Mouse (Mus musculus) brain, embryonic 14.5 days (tissue): ENCODE results near the gene Gemin2. TPM values are rescaled to one million over a fixed set of nuclear protein-coding genes. Genes with fewer than 3 reads are reported as not detected.
"Not testable (repeated sequence)": the region's sequence is repeated elsewhere in the genome, so short reads cannot be mapped to it uniquely, and the experiment has no call there.

ENCODE experiments used
- DNase-seq: peaks from one replicate; pipeline ENCODE4 v3.0.0-alpha.2; 2011; ENCODE audit warnings: low read depth
- CTCF ChIP-seq: fragments of 200-500 bp; IDR thresholded peaks from 2 replicates; pipeline ENCODE4 v1.5.1; 2012; ENCODE audit warnings: inconsistent platforms, mild to moderate bottlenecking, moderate library complexity, borderline replicate concordance; ENCODE audit not compliant: insufficient read depth, insufficient read length; ENCODE audit errors: extremely low read depth
- POLR2A ChIP-seq: fragments of 200-500 bp; IDR thresholded peaks from 2 replicates; pipeline ENCODE4 v1.6.1; 2012; ENCODE audit warnings: mild to moderate bottlenecking, inconsistent platforms, borderline replicate concordance; ENCODE audit not compliant: poor library complexity, insufficient read depth, insufficient read length, severe bottlenecking; ENCODE audit errors: extremely low read depth
- polyA plus RNA-seq: library from polyadenylated mRNA; depleted of rRNA; stranded (reverse); fragments of >200 nt; gene quantifications from 2 replicates; pipeline ENCODE4 v1.2.3, GENCODE M21; 2012

Gene Gemin2
- polyA plus RNA-seq, 1 experiment = 9.3 TPM

DNA sequence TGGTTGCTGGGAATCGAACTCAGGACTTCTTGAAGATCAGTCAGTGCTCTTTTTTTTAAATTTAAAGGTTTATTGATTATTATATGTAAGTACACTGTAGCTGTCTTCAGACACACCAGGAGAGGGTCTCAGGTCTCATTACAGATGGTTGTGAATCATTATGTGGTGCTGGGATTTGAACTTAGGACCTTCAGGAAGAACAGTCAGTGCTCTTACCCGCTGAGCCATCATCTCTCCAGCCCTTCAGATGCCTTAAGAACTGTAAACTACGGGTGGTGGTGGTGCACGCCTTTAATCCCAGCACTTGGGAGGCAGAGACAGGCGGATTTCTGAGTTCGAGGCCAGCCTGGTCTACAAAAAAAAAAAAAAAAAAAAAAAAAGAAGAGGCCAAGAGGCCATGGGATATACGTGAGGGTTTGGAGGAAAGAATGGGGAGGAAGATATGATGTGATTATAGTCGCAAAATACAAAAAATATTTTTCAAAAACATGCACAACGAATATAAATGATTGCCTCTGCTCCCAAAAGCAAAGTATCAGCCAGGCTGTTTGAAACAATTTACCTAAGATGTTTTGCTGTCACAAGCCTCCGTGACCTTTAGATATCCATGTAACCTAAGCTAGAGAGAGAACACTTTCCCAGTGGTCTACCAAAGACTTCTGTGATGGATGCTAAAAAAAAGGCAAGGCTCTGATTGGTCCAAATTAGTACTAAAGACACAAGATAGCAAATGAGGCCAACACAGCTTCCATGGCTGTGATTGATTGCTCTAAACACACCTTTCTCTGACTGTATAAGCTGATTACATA, 26.2 kb downstream of the Gemin2 start:
- peak; percentile 15 for DNase-seq
- TF ChIP-seq CTCF (no peak), POLR2A (no peak)

DNA sequence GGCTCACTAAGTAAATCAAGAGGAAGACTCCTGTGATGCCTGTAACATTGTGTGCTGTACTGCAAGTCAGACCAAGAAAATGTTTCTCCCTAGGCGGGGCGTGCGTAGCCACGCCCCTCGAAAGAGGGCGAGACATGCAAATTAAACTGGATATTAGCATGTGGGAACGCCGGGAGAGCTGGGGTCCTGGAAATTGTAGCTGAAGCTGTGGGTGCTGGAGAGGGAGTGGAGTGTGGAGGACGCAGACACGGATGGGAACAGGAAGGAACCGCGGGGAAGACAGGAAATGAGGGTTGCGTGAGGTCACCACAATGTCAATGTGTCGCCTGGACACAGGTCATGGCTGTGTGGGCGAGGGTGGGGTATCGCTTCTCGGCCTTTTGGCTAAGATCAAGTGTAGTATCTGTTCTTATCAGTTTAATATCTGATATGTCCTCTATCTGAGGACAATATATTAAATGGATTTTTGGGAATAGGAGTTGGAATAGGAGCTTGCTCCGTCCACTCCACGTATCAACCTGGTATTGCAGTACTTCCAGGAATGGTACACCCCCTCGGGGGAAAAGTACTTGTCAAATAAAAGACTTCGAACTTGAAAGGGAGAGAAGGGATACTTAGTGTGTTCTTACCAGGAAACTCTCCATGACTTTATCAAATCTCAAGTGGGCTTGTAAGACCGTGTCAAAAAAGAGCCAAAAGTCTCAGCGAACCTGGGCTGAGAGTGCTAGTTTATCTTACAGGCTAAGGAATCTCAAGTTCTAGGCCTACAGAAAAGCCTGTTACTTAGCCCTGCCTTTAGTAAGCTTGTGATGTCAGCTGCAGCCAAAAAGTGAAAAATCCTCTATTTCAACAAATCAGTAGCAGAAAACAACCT, 27.0 kb downstream of the Gemin2 start:
- no peak for TF ChIP-seq CTCF
- no peak for TF ChIP-seq POLR2A
- DNase-seq = peak; percentile 69

DNA sequence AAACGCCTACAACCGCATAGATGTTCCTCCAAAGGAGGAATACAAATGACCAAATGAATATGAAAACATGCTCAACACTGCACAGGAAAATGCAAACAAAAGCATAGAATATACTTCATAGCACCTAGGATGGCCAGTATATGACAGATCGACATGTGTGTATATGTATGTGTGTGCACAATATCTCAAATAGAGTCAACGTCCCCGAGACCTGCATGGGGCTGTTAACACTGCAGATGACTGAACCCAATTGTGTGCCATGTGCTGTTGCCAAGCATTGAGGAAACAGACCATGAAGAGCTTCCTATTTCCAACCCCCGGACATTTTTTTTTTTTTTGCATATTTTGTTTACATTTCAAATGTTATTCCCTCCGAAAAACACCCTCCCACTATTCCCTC, 27.7 kb downstream of the Gemin2 start:
- no peak for DNase-seq
- TF ChIP-seq POLR2A (no peak), CTCF (no peak)

DNA sequence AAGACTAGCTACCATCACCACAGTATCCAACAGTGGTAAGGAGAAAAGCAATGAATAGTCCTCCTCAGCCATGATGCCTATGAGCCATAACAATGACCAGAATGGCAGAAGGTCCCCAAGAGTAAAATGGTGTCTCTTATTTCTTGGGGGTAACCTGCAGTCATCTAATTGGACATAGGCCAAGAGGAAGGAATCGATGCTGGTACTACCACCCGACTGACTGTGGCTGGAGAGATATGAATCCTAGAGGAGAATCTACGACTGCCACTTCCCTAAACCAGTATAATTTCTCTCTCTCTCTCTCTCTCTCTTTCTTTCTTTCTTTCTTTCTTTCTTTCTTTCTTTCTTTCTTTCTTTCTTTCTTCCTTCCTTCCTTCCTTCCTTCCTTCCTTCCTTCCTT, 39.3 kb downstream of the Gemin2 start:
- TF ChIP-seq POLR2A (no peak), CTCF (no peak)
- no peak for DNase-seq

DNA sequence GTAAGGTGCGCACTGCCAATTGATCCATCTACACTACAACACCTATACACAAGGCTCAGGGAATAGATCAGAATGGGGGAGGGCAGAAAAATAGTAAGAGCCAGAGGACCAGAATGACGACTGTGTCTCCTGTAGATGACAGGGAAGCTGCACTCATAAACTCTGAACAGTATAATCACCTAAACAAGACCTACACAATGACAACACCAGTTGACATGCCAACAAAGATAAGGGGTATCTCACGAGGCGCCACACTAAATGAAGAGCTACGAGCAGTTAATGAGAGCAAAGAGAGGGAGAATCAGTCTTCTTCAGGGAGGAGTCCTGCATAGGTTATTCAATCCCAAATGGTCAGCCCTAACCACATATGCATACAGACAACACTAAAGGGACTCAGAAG, 40.0 kb downstream of the Gemin2 start:
- DNase-seq = no peak
- TF ChIP-seq POLR2A = no peak
- TF ChIP-seq CTCF = no peak

DNA sequence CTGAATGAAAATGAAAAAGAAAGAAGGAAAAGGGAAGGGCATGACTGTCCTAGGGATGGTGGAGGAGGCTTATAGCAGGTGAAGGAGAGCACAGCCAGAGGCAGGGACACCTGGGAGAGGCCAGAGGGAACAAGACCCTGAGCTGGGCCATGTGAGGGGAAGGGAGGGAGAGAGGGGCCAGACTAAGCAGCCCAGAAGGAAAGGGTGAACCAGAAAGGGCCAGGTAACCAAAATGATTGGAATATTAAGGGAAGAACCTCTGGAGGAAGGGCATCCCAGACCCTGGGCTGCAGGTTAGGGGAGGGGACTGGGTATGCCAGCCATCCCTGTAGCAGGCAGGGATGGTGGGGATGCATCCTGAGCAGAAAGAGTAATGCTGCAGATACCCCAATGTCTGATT, 40.8 kb downstream of the Gemin2 start:
- TF ChIP-seq POLR2A (no peak), CTCF (no peak)
- no peak for DNase-seq

DNA sequence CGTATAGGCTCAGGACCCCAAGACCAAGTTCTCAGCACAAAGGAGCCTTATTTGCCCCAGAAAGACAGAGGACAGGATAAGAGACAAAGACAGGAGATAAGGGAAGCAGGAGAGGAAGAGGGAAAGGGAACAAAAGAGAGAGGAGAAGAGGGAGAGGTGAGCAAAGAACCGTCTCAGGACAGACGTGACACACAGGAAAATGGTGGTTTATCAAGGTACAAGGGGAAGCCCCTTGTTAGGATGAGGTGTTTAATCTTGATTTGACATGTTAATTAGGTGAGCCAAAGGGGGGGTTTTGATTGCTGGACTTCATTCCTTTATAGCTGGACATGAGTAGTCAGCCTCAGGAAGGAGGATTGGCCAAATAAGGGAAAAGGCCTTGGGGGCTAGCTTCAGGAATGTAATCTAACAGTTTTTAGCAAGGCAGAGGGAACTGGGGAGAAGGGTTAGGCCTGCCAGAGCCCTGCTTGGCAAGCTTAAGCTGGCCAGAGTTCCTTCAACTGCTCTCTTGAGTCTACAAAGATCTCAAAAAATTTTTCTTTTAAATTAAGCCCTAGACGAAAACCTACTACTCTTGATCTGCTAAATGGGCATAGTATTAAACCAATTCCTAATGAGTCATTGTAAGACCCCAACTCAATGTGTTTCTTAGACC, 42.1 kb downstream of the Gemin2 start:
- TF ChIP-seq POLR2A (no peak), CTCF (no peak)
- no peak for DNase-seq

DNA sequence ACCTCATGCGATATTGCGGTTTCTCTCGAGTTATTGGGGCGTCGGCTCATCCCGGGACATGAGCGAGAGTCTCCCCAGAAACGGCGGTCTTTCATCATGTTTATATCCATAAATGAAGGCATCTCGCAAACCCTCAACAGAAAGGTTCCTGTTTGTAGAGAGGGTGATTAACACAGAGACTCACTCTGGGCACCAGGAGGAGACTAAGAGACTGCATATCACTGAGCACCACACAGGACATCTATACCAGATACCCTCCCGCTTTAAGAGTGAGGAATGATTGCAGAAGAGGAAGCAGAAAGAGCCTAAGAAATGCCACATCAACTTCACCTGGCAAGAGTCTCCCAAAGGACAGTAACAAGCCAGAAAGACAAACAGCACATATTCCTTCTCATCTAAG, 43.0 kb downstream of the Gemin2 start:
- TF ChIP-seq CTCF (no peak), POLR2A (no peak)
- no peak for DNase-seq

DNA sequence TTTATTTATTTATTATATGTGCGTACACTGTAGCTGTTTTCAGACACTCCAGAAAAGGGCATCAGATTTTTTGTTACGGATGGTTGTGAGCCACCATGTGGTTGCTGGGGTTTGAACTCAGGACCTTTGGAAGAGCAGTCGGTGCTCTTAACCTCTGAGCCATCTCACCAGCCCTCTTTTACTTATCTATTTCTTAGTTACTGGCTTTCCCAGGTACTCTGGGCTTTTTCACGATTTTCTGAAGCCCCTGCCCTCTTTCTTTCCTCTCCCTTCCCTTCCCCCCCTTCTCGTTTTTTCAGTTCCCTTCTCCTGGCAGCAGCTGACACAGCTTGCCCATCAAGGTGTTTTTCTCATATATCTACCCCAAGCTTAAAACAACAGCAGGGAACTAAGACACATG, 45.0 kb downstream of the Gemin2 start:
- DNase-seq = not testable (repeated sequence)

DNA sequence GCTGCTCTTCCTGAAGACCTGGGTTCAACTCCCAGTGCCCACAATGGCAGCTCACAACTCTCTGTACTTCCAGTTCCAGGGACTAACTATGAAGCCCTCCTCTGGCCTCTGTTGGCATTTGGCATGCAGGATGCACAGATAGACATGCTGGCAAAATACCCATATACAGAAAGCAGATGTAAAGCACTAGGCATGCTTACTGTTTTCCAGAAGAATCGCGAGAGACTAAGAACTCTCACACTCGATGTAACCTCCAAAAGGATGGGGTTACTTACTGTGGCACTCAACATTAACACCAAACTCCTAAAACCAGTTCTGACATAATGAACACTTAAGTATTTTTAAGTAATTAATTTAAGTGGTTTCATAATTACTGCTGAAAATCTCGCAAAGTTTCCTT, 47.1 kb downstream of the Gemin2 start:
- TF ChIP-seq POLR2A (no peak), CTCF (no peak)

DNA sequence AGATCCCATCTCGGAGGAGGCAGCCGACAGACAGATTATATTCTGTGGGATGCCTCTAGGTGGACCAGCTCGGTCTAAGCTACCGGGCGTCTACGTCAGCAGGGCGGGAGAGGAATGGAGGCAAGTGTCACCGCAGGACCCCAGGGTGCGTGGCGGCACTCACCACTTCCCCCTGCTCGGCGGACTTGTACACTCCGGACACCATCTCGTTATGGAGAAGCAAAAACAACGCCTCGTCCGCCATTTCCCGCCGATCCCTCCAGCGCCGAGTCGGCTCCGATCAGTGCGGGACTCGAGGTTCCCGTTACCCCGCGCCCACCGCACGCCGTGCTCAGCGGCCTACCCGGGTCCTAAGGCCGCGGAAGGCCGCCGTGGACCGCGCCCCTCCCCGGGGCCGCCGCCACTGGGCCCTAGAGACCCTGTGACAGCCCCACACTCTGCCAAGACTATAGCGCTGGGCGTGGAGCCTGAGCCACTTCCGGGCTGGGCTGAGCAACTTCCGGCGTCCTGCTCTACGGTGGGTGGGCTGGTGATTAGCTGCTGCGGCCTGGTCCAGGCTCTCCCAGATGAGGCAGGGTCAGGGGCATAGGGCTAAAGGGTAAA, 47.9 kb downstream of the Gemin2 start, which contains the start of gene Trappc6b:
Gene Trappc6b (minus strand): TSS at position 480 of the 603 bp plus-strand sequence.
- peak; percentile 36; the same call in 1 of the 2 replicates for TF ChIP-seq CTCF
- peak; percentile 74 for TF ChIP-seq POLR2A
- DNase-seq = peak; percentile 90

More for the DNA sequence above, 47.1 kb downstream of the Gemin2 start:
- peak; percentile 14 for DNase-seq

DNA sequence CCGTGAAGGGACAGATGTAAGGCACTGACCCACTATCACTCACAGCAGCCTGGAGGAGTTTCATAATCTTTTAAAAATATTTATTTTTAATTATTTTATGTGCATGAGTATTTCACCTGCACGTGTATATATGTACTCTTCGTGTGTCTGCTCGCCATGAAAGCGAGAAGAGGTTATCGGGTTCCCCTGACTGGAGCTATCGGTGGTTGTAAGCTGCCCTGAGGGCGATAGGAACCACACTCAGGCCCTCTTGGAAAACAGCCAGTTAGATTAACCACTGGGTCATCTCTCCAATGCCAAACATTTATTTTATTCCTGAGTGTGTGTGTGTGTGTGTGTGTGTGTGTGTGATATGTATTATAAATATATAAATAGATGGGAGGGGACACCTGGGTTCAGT, 51.6 kb downstream of the Gemin2 start:
- no peak for DNase-seq
- no peak for TF ChIP-seq CTCF
- no peak for TF ChIP-seq POLR2A
